Mouse (Mus musculus) sigmoid colon, adult 10 weeks (tissue): ENCODE data around the gene Catip. TPM values are rescaled to one million over a fixed set of nuclear protein-coding genes. Genes with fewer than 3 reads are reported as not detected.

Experiments used
- polyA plus RNA-seq: library from polyadenylated mRNA; stranded (reverse); fragments of 350-450 nt; fragmentation: Illumina TruSeq; extraction: RNeasy Lipid Tissue Mini Kit (QIAGEN cat#74804); gene quantifications from one replicate; pipeline ENCODE4 v1.2.3, GENCODE M21; 2014; ENCODE audit warnings: low read depth, low replicate concordance

Catip gene
- not detected for polyA plus RNA-seq

DNA sequence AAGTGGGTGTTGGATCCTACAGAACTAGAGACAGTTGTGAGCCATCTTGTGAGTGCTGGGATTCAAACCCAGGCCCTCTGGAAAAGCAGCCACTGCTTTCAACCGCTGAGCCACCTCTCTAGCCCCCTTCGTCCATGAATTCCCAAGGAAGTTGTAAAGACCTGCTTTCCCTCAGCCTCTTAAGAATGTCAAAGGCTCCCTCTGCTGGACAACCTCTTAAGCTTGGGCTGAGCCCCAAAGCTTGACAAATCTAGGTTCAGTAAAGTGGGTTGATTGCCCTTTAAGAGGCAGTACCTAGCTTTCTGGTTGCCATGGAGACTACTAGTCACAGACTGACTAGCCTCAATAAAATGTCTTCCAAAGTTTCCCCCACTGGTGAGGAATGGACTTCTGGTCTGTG is at the start of gene Catip:
Gene Catip, plus strand, starts transcription at position 297 of the 400 bp plus-strand sequence.

DNA sequence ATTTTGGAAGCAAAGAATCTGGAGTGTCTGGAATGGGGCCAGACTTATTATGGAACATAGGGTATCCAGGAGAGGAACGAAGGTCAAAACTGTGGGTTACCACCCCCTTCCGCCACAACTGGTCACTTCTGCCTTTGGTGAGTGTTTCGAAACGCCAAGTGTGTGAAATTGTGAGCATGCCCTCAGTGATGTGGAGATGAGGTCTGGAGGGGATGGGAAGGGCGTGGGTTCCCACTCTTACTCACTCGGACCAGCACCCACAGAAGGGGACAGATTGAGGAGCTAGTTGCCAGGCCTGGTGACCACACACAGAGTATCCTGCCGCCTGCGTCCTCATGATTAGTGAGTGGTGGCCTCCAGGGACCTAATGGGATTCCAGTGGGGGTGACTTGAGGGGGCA is 13.1 kb downstream of the Catip start, which contains the start of gene Slc11a1:
Gene Slc11a1, plus strand, starts transcription at position 216 of the 400 bp plus-strand sequence.

GRCm38 (mm10) chr1:74390924-74391748 is 29.2 kb downstream of the Catip start, which contains the start of gene Ctdsp1:
Gene Ctdsp1, plus strand, starts transcription at chr1:74391509.

GRCm38 (mm10) chr1:74408589-74409504 is 46.9 kb downstream of the Catip start, which contains the start of gene Vil1:
Gene Vil1, plus strand, starts transcription at chr1:74409376.

Other genes with a start within 250 kb of the Catip start
- 18.5 TPM for gene Tns1, start 237.7 kb upstream of the Catip start, polyA plus RNA-seq
- gene Rufy4, start 236.6 kb upstream of the Catip start, polyA plus RNA-seq = not detected
- 0.44 TPM for gene Cxcr2, start 208.1 kb upstream of the Catip start, polyA plus RNA-seq
- gene Cxcr1, start 167.5 kb upstream of the Catip start, polyA plus RNA-seq = not detected
- 740 TPM for gene Arpc2, start 126.0 kb upstream of the Catip start, polyA plus RNA-seq
- not detected for gene Gpbar1, start 83.6 kb upstream of the Catip start, polyA plus RNA-seq
- 2.8 TPM for gene Aamp, start 77.4 kb upstream of the Catip start, polyA plus RNA-seq
- gene Pnkd, start 77.2 kb upstream of the Catip start, polyA plus RNA-seq = 3.6 TPM
- gene Tmbim1, start 56.5 kb upstream of the Catip start, polyA plus RNA-seq = 92.1 TPM
- 1.7 TPM for gene Slc11a1, start 13.1 kb downstream of the Catip start, polyA plus RNA-seq
- 17.1 TPM for gene Ctdsp1, start 29.4 kb downstream of the Catip start, polyA plus RNA-seq
- 103 TPM for gene Vil1, start 47.3 kb downstream of the Catip start, polyA plus RNA-seq
- 31.4 TPM for gene Cnot9, start 143.9 kb downstream of the Catip start, polyA plus RNA-seq
- gene Plcd4, start 180.8 kb downstream of the Catip start, polyA plus RNA-seq = 1.7 TPM
- 18.2 TPM for gene Usp37, start 182.2 kb downstream of the Catip start, polyA plus RNA-seq
- 7.3 TPM for gene Zfp142, start 226.1 kb downstream of the Catip start, polyA plus RNA-seq
- 7.2 TPM for gene Bcs1l, start 226.2 kb downstream of the Catip start, polyA plus RNA-seq
- 11.6 TPM for gene Rnf25, start 239.3 kb downstream of the Catip start, polyA plus RNA-seq
- gene Stk36, start 239.3 kb downstream of the Catip start, polyA plus RNA-seq = 0.22 TPM